Mouse (Mus musculus): ENCODE measurements around the gene Trip6.

DNA sequence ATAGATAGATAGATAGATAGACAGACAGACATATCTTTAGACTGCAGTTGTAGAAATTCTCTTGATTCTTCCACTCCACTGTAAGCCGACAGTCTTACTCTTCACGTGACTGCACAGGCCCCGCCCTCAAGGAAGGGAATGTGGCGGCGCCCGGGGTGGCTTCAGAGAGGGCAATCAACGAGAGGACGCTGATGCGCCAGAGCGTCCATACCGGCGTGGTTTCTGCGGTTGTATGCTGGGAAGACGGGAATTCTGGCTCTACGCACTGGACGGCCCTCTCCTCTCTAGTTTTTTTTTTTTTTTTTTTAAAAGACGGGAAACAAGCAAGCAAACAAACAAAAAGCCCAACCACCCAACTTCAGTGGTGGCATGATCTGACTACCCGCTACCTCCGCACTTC is 24.1 kb upstream of the Trip6 start:
- TF ChIP-seq E2F4 (IDR thresholded peaks at IDR 0.05; ENCODE audit: insufficient read depth) (no peak), POLR2A (IDR thresholded peaks at IDR 0.05; ENCODE audit: insufficient read length, low read depth) (peak; percentile 71), USF1 (IDR thresholded peaks at IDR 0.05; ENCODE audit: low read depth) (peak; percentile 99), MYOD1 (IDR thresholded peaks at IDR 0.05; ENCODE audit: control insufficient read depth in 1 of 3, insufficient read length in 2 of 3, low read depth in 2 of 3) (peak in 1 of 3 experiments; percentile 13), MYOG (IDR thresholded peaks at IDR 0.05; ENCODE audit: control insufficient read depth in 1 of 3, insufficient read depth in 1 of 3, insufficient read length in 2 of 3, low read depth in 2 of 3) (peak in 1 of 3 experiments; percentile 8), POLR2AphosphoS2 (IDR thresholded peaks at IDR 0.05; ENCODE audit: insufficient read length, low read depth) (peak; percentile 84), CEBPB (IDR thresholded peaks at IDR 0.05; ENCODE audit: insufficient read depth, poor library complexity, severe bottlenecking) (no peak), TCF12 (IDR thresholded peaks at IDR 0.05; ENCODE audit: insufficient read depth, poor library complexity, severe bottlenecking) (no peak), MAX (IDR thresholded peaks at IDR 0.05; ENCODE audit: low read depth) (no peak), TCF3 (IDR thresholded peaks at IDR 0.05; ENCODE audit: insufficient read length, low read depth) (no peak), REST (IDR thresholded peaks at IDR 0.05; ENCODE audit: insufficient read depth, insufficient read length) (no peak), SRF (IDR thresholded peaks at IDR 0.05; ENCODE audit: control insufficient read depth, insufficient read length, low read depth) (no peak)
